ENCODE assay signal across 10 mouse cellular contexts in the genomic region with DNA sequence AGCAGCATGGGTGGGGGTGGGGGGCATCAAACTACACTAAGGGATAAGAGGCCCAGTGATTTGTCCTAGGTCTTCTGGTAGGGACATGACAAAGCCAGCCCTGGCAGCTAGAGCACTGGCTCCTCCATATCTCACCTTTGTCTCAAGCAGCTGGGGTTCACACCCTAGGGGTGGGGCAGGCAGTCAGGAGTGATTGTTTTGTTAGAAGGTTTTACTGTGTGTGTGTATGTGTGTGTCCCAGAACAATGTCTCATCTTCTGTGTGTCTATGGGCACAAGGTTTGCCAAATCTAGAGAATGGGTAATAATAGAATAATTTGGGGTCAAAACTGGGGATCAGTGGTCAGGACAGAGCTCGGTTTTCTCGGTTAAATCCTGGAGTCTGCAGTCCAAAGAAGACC. TPM values are rescaled to one million over a fixed set of nuclear protein-coding genes. Genes with fewer than 3 reads are reported as not detected.
DNase-seq lines count a peak whose midpoint lies in the region; ATAC-seq and TF ChIP-seq lines count a peak whose summit lies in the region.
"Had no signal": no experiment of that assay in that cellular context is flagged by ENCODE, and none has a peak within 500 bp of the region (broad histone marks: within the 10 kb centered on the region; RNA-seq: fewer than 3 reads in every experiment).

No protein-coding gene starts in this region.

- H3K36me3 ChIP-seq in heart, embryonic 10.5 days, result no peaks in the 10 kb centered on the region
- H3K36me3 ChIP-seq in ES-Bruce4 (ENCODE audit: control insufficient read depth, insufficient read depth, low read length, poor library complexity, severe bottlenecking), result no peaks in the 10 kb centered on the region
- H3K36me3 ChIP-seq in forebrain, postnatal 0 days (ENCODE audit: insufficient read depth), result 0 out of 2 replicates have a peak, but pooled peaks cover 4% of the 10 kb centered on the region
- H3K36me3 ChIP-seq in liver, embryonic 15.5 days (replicated peaks), result no peaks in the 10 kb centered on the region
- H3K36me3 ChIP-seq in thymus, adult 2 months (ENCODE audit: control insufficient read depth, insufficient read depth, low read length), result no peaks in the 10 kb centered on the region

- no peak for ATAC-seq in forebrain, postnatal 0 days
- ATAC-seq in liver, embryonic 15.5 days (ENCODE audit: insufficient read depth), result no peak

- H3K27me3 ChIP-seq in heart, embryonic 10.5 days (ENCODE audit: insufficient read depth, poor library complexity, severe bottlenecking), result peaks cover 40% of the 10 kb centered on the region
- H3K27me3 ChIP-seq in ES-Bruce4 (ENCODE audit: control insufficient read depth, insufficient read depth, low read length, poor library complexity, severe bottlenecking), result no peaks in the 10 kb centered on the region
- no peaks in the 10 kb centered on the region for H3K27me3 ChIP-seq in forebrain, postnatal 0 days (ENCODE audit: insufficient read depth, low read length)
- peaks cover 76% of the 10 kb centered on the region for H3K27me3 ChIP-seq in liver, embryonic 15.5 days
- H3K27me3 ChIP-seq in thymus, adult 2 months (ENCODE audit: control insufficient read depth, insufficient read depth, low read length), result peaks cover 7% of the 10 kb centered on the region

- DNase-seq in heart, embryonic 10.5 days (ENCODE audit: low spot score), result peak; percentile 70
- no peak for DNase-seq in heart, postnatal 36 days
- DNase-seq in forebrain, postnatal 0 days, result no peak
- no peak for DNase-seq in thymus, adult 2 months
- no peak for DNase-seq in thymus, adult 18-20 months
- DNase-seq in layer of hippocampus, postnatal 25 days (ENCODE audit: extremely low spot score in 1 of 2, low spot score in 1 of 2), result no peak

- H3K9me3 ChIP-seq in heart, embryonic 10.5 days, result no peaks in the 10 kb centered on the region; the same call in 1 of the 2 replicates
- H3K9me3 ChIP-seq in ES-Bruce4 (replicated peaks; ENCODE audit: control insufficient read depth, insufficient read depth, low read length, poor library complexity, severe bottlenecking), result no peaks in the 10 kb centered on the region
- H3K9me3 ChIP-seq in forebrain, postnatal 0 days (ENCODE audit: low read length), result no peaks in the 10 kb centered on the region
- H3K9me3 ChIP-seq in liver, embryonic 15.5 days (replicated peaks), result no peaks in the 10 kb centered on the region

- no peak for TF ChIP-seq CTCF in ES-Bruce4 (IDR thresholded peaks at IDR 0.05; ENCODE audit: low read depth, low read length)
- no peak for TF ChIP-seq CTCF in forebrain, postnatal 0 days (IDR thresholded peaks at IDR 0.05; ENCODE audit: low read depth)
- TF ChIP-seq CTCF in thymus, adult 2 months (IDR thresholded peaks at IDR 0.05; ENCODE audit: borderline replicate concordance, control insufficient read depth, extremely low read depth, insufficient read depth, low read length, poor library complexity), result no peak

- intact Hi-C loops in heart, postnatal 36 days (cut with DNase I), result no loop called here

- no peak overlapping the region for H3K27ac ChIP-seq in heart, embryonic 10.5 days
- H3K27ac ChIP-seq in ES-Bruce4 (ENCODE audit: insufficient read depth, low read length), result no peak overlapping the region
- H3K27ac ChIP-seq in forebrain, postnatal 0 days (ENCODE audit: low read depth, low read length), result no peak overlapping the region
- no peak overlapping the region for H3K27ac ChIP-seq in liver, embryonic 15.5 days (replicated peaks)
- H3K27ac ChIP-seq in thymus, adult 2 months (ENCODE audit: control insufficient read depth, insufficient read depth, low read length), result no peak overlapping the region

- TF ChIP-seq EP300 in ES-Bruce4 (IDR thresholded peaks at IDR 0.05; ENCODE audit: insufficient read depth, low read depth, low read length), result no peak

- peak overlapping the region; percentile 23; the same call in 1 of the 2 replicates for H3K9ac ChIP-seq in ES-Bruce4 (ENCODE audit: low read depth, poor library complexity, severe bottlenecking)
- peak overlapping the region; percentile 87 for H3K9ac ChIP-seq in forebrain, postnatal 0 days
- no peak overlapping the region for H3K9ac ChIP-seq in liver, embryonic 15.5 days

- 3% methylated on average over 2 of the region's 2 CpGs for WGBS in heart, embryonic 10.5 days
- WGBS in forebrain, postnatal 0 days, result 0% methylated on average over 2 of the region's 2 CpGs
- WGBS in liver, embryonic 15.5 days (ENCODE audit: insufficient replicate concordance), result 1% methylated on average over 2 of the region's 2 CpGs
- 9% methylated on average over 2 of the region's 2 CpGs for WGBS in thymus, adult 2 months

- H3K4me2 ChIP-seq in forebrain, postnatal 0 days (ENCODE audit: low read depth), result peak overlapping the region; percentile 87
- peak overlapping the region; percentile 66 for H3K4me2 ChIP-seq in liver, embryonic 15.5 days

- H3K4me1 ChIP-seq in heart, embryonic 10.5 days, result peaks cover 15% of the 10 kb centered on the region
- peaks cover 1% of the 10 kb centered on the region for H3K4me1 ChIP-seq in ES-Bruce4 (ENCODE audit: control insufficient read depth, insufficient read depth, low read length)
- 0 out of 2 replicates have a peak, but pooled peaks cover 4% of the 10 kb centered on the region for H3K4me1 ChIP-seq in forebrain, postnatal 0 days (ENCODE audit: insufficient read depth)
- 0 out of 2 replicates have a peak, but pooled peaks cover 12% of the 10 kb centered on the region for H3K4me1 ChIP-seq in liver, embryonic 15.5 days (replicated peaks)
- H3K4me1 ChIP-seq in thymus, adult 2 months (replicated peaks; ENCODE audit: control insufficient read depth, insufficient read depth, low read length), result peaks cover 5% of the 10 kb centered on the region; the same call in 1 of the 2 replicates

- no peak for TF ChIP-seq POLR2A in ES-Bruce4 (IDR thresholded peaks at IDR 0.05; ENCODE audit: insufficient read depth, low read length)
- no peak for TF ChIP-seq POLR2A in thymus, adult 2 months (IDR thresholded peaks at IDR 0.05; ENCODE audit: control insufficient read depth, extremely low read depth, insufficient read depth, low read length, poor library complexity)

- H3K4me3 ChIP-seq in heart, embryonic 10.5 days, result peak overlapping the region; percentile 70
- H3K4me3 ChIP-seq in ES-Bruce4 (ENCODE audit: low read depth, low read length), result peak overlapping the region; percentile 71
- peak overlapping the region; percentile 67 for H3K4me3 ChIP-seq in forebrain, postnatal 0 days (ENCODE audit: low read depth, low read length)
- H3K4me3 ChIP-seq in liver, embryonic 15.5 days (replicated peaks), result peak overlapping the region; percentile 44; the same call in 1 of the 2 replicates
- H3K4me3 ChIP-seq in thymus, adult 2 months (ENCODE audit: control insufficient read depth, insufficient read depth, low read length), result no peak overlapping the region

RNA-seq across cellular contexts. Expression of gene Tmem145, which starts 0.4 kb away (rescaled TPM):
- 0.09 and 0.63 TPM in 2 replicates for polyA plus RNA-seq in heart, embryonic 10.5 days (2016; fragmentation: Nextera tagmentation; extraction: Ambion mirVana)
- total RNA-seq in heart, postnatal 36 days (2021), result not detected
- polyA plus RNA-seq in ES-Bruce4 (2011; ENCODE audit: insufficient read depth, insufficient read length, low read depth, missing spikeins), result 2.0 and 2.5 TPM in 2 replicates
- total RNA-seq in forebrain, postnatal 0 days (2014; rRNA removed), result 55.9 and 63.2 TPM in 2 replicates
- 46.7 and 68.0 TPM in 2 replicates for polyA plus RNA-seq in forebrain, postnatal 0 days (2015; fragmentation: Nextera tagmentation; extraction: Ambion mirVana)
- polyA plus RNA-seq in liver, embryonic 15.5 days (2015; fragmentation: Nextera tagmentation; extraction: Ambion mirVana), result 0.09 TPM in 1 of 2 replicates, not detected in the other
- polyA plus RNA-seq in thymus, adult 2 months (2012; rRNA removed), result 0.08 and 0.13 TPM in 2 replicates
- 10 to 100 TPM; 26.0 to 28.1 TPM for total RNA-seq in layer of hippocampus, postnatal 25 days (2021)
- polyA plus RNA-seq: erythroblast, embryonic 14.5 days had no signal

RNA-seq across cellular contexts. Expression of gene Prr19, which starts 4.3 kb away (rescaled TPM):
- polyA plus RNA-seq in heart, embryonic 10.5 days (2016; fragmentation: Nextera tagmentation; extraction: Ambion mirVana), result 0.26 and 0.65 TPM in 2 replicates
- not detected for total RNA-seq in heart, postnatal 36 days (2021)
- 1.3 and 1.6 TPM in 2 replicates for polyA plus RNA-seq in ES-Bruce4 (2011; ENCODE audit: insufficient read depth, insufficient read length, low read depth, missing spikeins)
- total RNA-seq in forebrain, postnatal 0 days (2014; rRNA removed), result 2.1 and 2.5 TPM in 2 replicates
- polyA plus RNA-seq in forebrain, postnatal 0 days (2015; fragmentation: Nextera tagmentation; extraction: Ambion mirVana), result 2.6 and 3.5 TPM in 2 replicates
- 0.07 TPM in 1 of 2 replicates, not detected in the other for polyA plus RNA-seq in liver, embryonic 15.5 days (2015; fragmentation: Nextera tagmentation; extraction: Ambion mirVana)
- polyA plus RNA-seq in thymus, adult 2 months (2012; rRNA removed), result 0.08 TPM in 1 of 2 replicates, not detected in the other
- not detected for total RNA-seq in layer of hippocampus, postnatal 25 days (2021)
- total RNA-seq: adrenal gland, postnatal 14 days had no signal
- polyA plus RNA-seq: erythroblast, embryonic 14.5 days had no signal

RNA-seq across cellular contexts. Expression of gene Pafah1b3, which starts 7.7 kb away (rescaled TPM):
- polyA plus RNA-seq in heart, embryonic 10.5 days (2016; fragmentation: Nextera tagmentation; extraction: Ambion mirVana), result 147 and 189 TPM in 2 replicates
- 1 to 10 TPM; 3.7 to 5.1 TPM for total RNA-seq in heart, postnatal 36 days (2021)
- 47.8 and 55.6 TPM in 2 replicates for polyA plus RNA-seq in ES-Bruce4 (2011; ENCODE audit: insufficient read depth, insufficient read length, low read depth, missing spikeins)
- 407 and 461 TPM in 2 replicates for total RNA-seq in forebrain, postnatal 0 days (2014; rRNA removed)
- 517 and 583 TPM in 2 replicates for polyA plus RNA-seq in forebrain, postnatal 0 days (2015; fragmentation: Nextera tagmentation; extraction: Ambion mirVana)
- 25.7 and 26.1 TPM in 2 replicates for polyA plus RNA-seq in liver, embryonic 15.5 days (2015; fragmentation: Nextera tagmentation; extraction: Ambion mirVana)
- 138 and 140 TPM in 2 replicates for polyA plus RNA-seq in thymus, adult 2 months (2012; rRNA removed)
- total RNA-seq in layer of hippocampus, postnatal 25 days (2021), result 10 to 100 TPM; 19.2 to 25.2 TPM

RNA-seq across cellular contexts. Expression of gene Megf8, which starts 11.5 kb away (rescaled TPM):
- polyA plus RNA-seq in heart, embryonic 10.5 days (2016; fragmentation: Nextera tagmentation; extraction: Ambion mirVana), result 10.4 and 11.2 TPM in 2 replicates
- total RNA-seq in heart, postnatal 36 days (2021), result 10 to 100 TPM; 30.4 to 31.1 TPM
- 22.2 and 25.7 TPM in 2 replicates for polyA plus RNA-seq in ES-Bruce4 (2011; ENCODE audit: insufficient read depth, insufficient read length, low read depth, missing spikeins)
- 50.5 and 67.8 TPM in 2 replicates for total RNA-seq in forebrain, postnatal 0 days (2014; rRNA removed)
- polyA plus RNA-seq in forebrain, postnatal 0 days (2015; fragmentation: Nextera tagmentation; extraction: Ambion mirVana), result 8.7 and 12.8 TPM in 2 replicates
- polyA plus RNA-seq in liver, embryonic 15.5 days (2015; fragmentation: Nextera tagmentation; extraction: Ambion mirVana), result 0.79 and 1.1 TPM in 2 replicates
- 11.9 and 14.8 TPM in 2 replicates for polyA plus RNA-seq in thymus, adult 2 months (2012; rRNA removed)
- total RNA-seq in layer of hippocampus, postnatal 25 days (2021), result 10 to 100 TPM; 93.9 to 98.8 TPM

RNA-seq across cellular contexts. Expression of gene Cic, which starts 38.0 kb away (rescaled TPM):
- polyA plus RNA-seq in heart, embryonic 10.5 days (2016; fragmentation: Nextera tagmentation; extraction: Ambion mirVana), result 17.0 and 28.7 TPM in 2 replicates
- 10 to 100 TPM; 63.7 to 68.7 TPM for total RNA-seq in heart, postnatal 36 days (2021)
- 128 and 141 TPM in 2 replicates for polyA plus RNA-seq in ES-Bruce4 (2011; ENCODE audit: insufficient read depth, insufficient read length, low read depth, missing spikeins)
- 119 and 121 TPM in 2 replicates for total RNA-seq in forebrain, postnatal 0 days (2014; rRNA removed)
- 25.4 and 31.3 TPM in 2 replicates for polyA plus RNA-seq in forebrain, postnatal 0 days (2015; fragmentation: Nextera tagmentation; extraction: Ambion mirVana)
- 8.9 and 10.2 TPM in 2 replicates for polyA plus RNA-seq in liver, embryonic 15.5 days (2015; fragmentation: Nextera tagmentation; extraction: Ambion mirVana)
- polyA plus RNA-seq in thymus, adult 2 months (2012; rRNA removed), result 270 and 297 TPM in 2 replicates
- 100 to 1,000 TPM; 176 to 220 TPM for total RNA-seq in layer of hippocampus, postnatal 25 days (2021)

Comparison
In these comparisons a context has a peak if more than half of its experiments do, and no peak if none do; other contexts are left out.
1. RNA of gene Tmem145, which starts 0.4 kb away (polyA plus RNA-seq): 46.7 to 68.0 TPM in forebrain, postnatal 0 days; 2.0 to 2.5 TPM in ES-Bruce4, 0.09 to 0.63 TPM in heart, embryonic 10.5 days, 0.09 TPM in liver, embryonic 15.5 days and 0.08 to 0.13 TPM in thymus, adult 2 months; every median in the first group is over 10 times any median in the second.